Mouse (Mus musculus) MEL (cell line): ENCODE data around the gene Lsm6. TPM values are rescaled to one million over a fixed set of nuclear protein-coding genes. Genes with fewer than 3 reads are reported as not detected.

Experiments used
- DNase-seq: peaks from one replicate; pipeline ENCODE4 v3.0.0; 2011; ENCODE audit warnings: low read depth, low spot score
- H3K27ac ChIP-seq: 2 replicates; pipeline ENCODE4 v1.5.1; 2012; ENCODE audit warnings: low read depth, mild to moderate bottlenecking, control low read depth, low read length, moderate library complexity; ENCODE audit not compliant: control insufficient read depth
- H3K27me3 ChIP-seq, 2 experiments: fragments of 150-350 bp in 1 of 2; sonication (generic) in 1 of 2; 2 replicates each; pipeline ENCODE4 v1.6.1; 2012; ENCODE audit warnings: low read length in 2 of 2, mild to moderate bottlenecking in 2 of 2, improper control_type of control experiment in 1 of 2, moderate library complexity in 1 of 2; ENCODE audit not compliant: insufficient read depth in 2 of 2, control insufficient read depth in 1 of 2
- H3K36me3 ChIP-seq, 2 experiments: 2 replicates each; pipeline ENCODE4 v1.6.1; 2012 to 2014; ENCODE audit warnings: low read length in 2 of 2, improper control_type of control experiment in 1 of 2, inconsistent platforms in 1 of 2, mild to moderate bottlenecking in 1 of 2; ENCODE audit not compliant: insufficient read depth in 2 of 2, control insufficient read depth in 1 of 2
- H3K4me1 ChIP-seq, 2 experiments: fragments of 150-350 bp in 1 of 2; sonication (generic) in 1 of 2; 2 replicates each; pipeline ENCODE4 v1.6.1; 2012; ENCODE audit warnings: low read length in 2 of 2, improper control_type of control experiment in 1 of 2, mild to moderate bottlenecking in 1 of 2; ENCODE audit not compliant: insufficient read depth in 2 of 2, control insufficient read depth in 1 of 2
- H3K4me3 ChIP-seq, 2 experiments: fragments of 150-350 bp in 1 of 2; sonication (generic) in 1 of 2; 2 replicates each; pipeline ENCODE4 v1.5.1; 2012; ENCODE audit warnings: low read depth in 2 of 2, low read length in 2 of 2, mild to moderate bottlenecking in 2 of 2, moderate library complexity in 2 of 2, control low read depth in 1 of 2, improper control_type of control experiment in 1 of 2; ENCODE audit not compliant: control insufficient read depth in 1 of 2, insufficient read depth in 1 of 2
- H3K79me2 ChIP-seq: 2 replicates; pipeline ENCODE4 v1.6.1; 2012; ENCODE audit warnings: mild to moderate bottlenecking, low read length, moderate library complexity; ENCODE audit not compliant: control insufficient read depth, poor library complexity, insufficient read depth
- H3K9ac ChIP-seq: 2 replicates; pipeline ENCODE4 v1.6.1; 2012; ENCODE audit warnings: low read depth, mild to moderate bottlenecking, control low read depth, low read length, moderate library complexity; ENCODE audit not compliant: control insufficient read depth, poor library complexity, severe bottlenecking
- H3K9me3 ChIP-seq: fragments of 150-350 bp; sonication (generic); replicated peaks from 2 replicates; pipeline ENCODE4 v1.6.1; 2012; ENCODE audit warnings: mild to moderate bottlenecking, low read length, improper control_type of control experiment, moderate library complexity; ENCODE audit not compliant: insufficient read depth
- BHLHE40 ChIP-seq: IDR thresholded peaks from 2 replicates; pipeline ENCODE4 v1.6.1; 2012; ENCODE audit warnings: low read depth, mild to moderate bottlenecking, inconsistent platforms, low read length, improper control_type of control experiment, borderline replicate concordance
- CHD1 ChIP-seq: IDR thresholded peaks from 2 replicates; pipeline ENCODE4 v1.6.1; 2012; ENCODE audit warnings: low read depth, mild to moderate bottlenecking, inconsistent platforms, low read length, improper control_type of control experiment
- CTCF ChIP-seq, 3 experiments: IDR thresholded peaks in 2 of 3; conservative IDR thresholded peaks in 1 of 3; 2 replicates each; pipeline ENCODE4 v1.5.1; 2011 to 2012; ENCODE audit warnings: low read length in 3 of 3, low read depth in 2 of 3, mild to moderate bottlenecking in 2 of 3, improper control_type of control experiment in 1 of 3, inconsistent platforms in 1 of 3, mixed read lengths in 1 of 3, moderate library complexity in 1 of 3; ENCODE audit not compliant: control insufficient read depth in 1 of 3, insufficient read depth in 1 of 3, poor library complexity in 1 of 3, severe bottlenecking in 1 of 3
- ELF1 ChIP-seq: IDR thresholded peaks from 2 replicates; pipeline ENCODE4 v1.6.1; 2014; ENCODE audit warnings: low read depth, mild to moderate bottlenecking, inconsistent platforms, low read length, improper control_type of control experiment, moderate library complexity
- EP300 ChIP-seq, 2 experiments: IDR thresholded peaks; 2 replicates each; pipeline ENCODE4 v1.6.1; 2011; ENCODE audit warnings: improper control_type of control experiment in 2 of 2, low read length in 2 of 2, low read depth in 1 of 2, mild to moderate bottlenecking in 1 of 2
- ETS1 ChIP-seq: IDR thresholded peaks from 2 replicates; pipeline ENCODE4 v1.6.1; 2012; ENCODE audit warnings: low read depth, mild to moderate bottlenecking, inconsistent platforms, low read length, improper control_type of control experiment, moderate library complexity
- GABPA ChIP-seq: IDR thresholded peaks from 2 replicates; pipeline ENCODE4 v1.6.1; 2012; ENCODE audit warnings: low read depth, mild to moderate bottlenecking, inconsistent platforms, low read length, improper control_type of control experiment, moderate library complexity
- JUND ChIP-seq: IDR thresholded peaks from 2 replicates; pipeline ENCODE4 v1.6.1; 2011; ENCODE audit warnings: low read depth, mild to moderate bottlenecking, improper control_type of control experiment, low read length
- MAZ ChIP-seq: IDR thresholded peaks from 2 replicates; pipeline ENCODE4 v1.6.1; 2012; ENCODE audit warnings: low read depth, mild to moderate bottlenecking, inconsistent platforms, low read length, improper control_type of control experiment
- NELFE ChIP-seq: IDR thresholded peaks from 2 replicates; pipeline ENCODE4 v1.6.1; 2011; ENCODE audit warnings: low read depth, low read length, improper control_type of control experiment
- NRF1 ChIP-seq: IDR thresholded peaks from 2 replicates; pipeline ENCODE4 v1.6.1; 2014; ENCODE audit warnings: low read depth, mild to moderate bottlenecking, inconsistent platforms, low read length, improper control_type of control experiment, moderate library complexity; ENCODE audit not compliant: poor library complexity, insufficient read depth, severe bottlenecking
- POLR2A ChIP-seq, 2 experiments: IDR thresholded peaks; 2 replicates each; pipeline ENCODE4 v1.6.1; 2011 to 2012; ENCODE audit warnings: low read length in 2 of 2, mild to moderate bottlenecking in 2 of 2, control low read depth in 1 of 2, improper control_type of control experiment in 1 of 2, low read depth in 1 of 2, moderate library complexity in 1 of 2; ENCODE audit not compliant: control insufficient read depth in 1 of 2, insufficient read depth in 1 of 2, poor library complexity in 1 of 2
- RAD21 ChIP-seq: IDR thresholded peaks from 2 replicates; pipeline ENCODE4 v1.6.1; 2011; ENCODE audit warnings: mild to moderate bottlenecking, low read depth, low read length, improper control_type of control experiment
- RCOR1 ChIP-seq: IDR thresholded peaks from 2 replicates; pipeline ENCODE4 v1.6.1; 2012; ENCODE audit warnings: low read depth, mild to moderate bottlenecking, inconsistent platforms, low read length, improper control_type of control experiment
- SIN3A ChIP-seq: IDR thresholded peaks from 2 replicates; pipeline ENCODE4 v1.6.1; 2012; ENCODE audit warnings: low read length, improper control_type of control experiment, inconsistent platforms
- TAL1 ChIP-seq: IDR thresholded peaks from 2 replicates; pipeline ENCODE4 v1.6.1; 2012; ENCODE audit warnings: mild to moderate bottlenecking, inconsistent platforms, low read length, moderate library complexity, mixed read lengths
- TBP ChIP-seq: IDR thresholded peaks from 2 replicates; pipeline ENCODE4 v1.8.0; 2011; ENCODE audit warnings: low read depth, low read length, improper control_type of control experiment
- USF2 ChIP-seq, 2 experiments: IDR thresholded peaks; 2 replicates each; pipeline ENCODE4 v1.6.1; 2011 to 2012; ENCODE audit warnings: improper control_type of control experiment in 2 of 2, low read length in 2 of 2, borderline replicate concordance in 1 of 2, inconsistent platforms in 1 of 2, low read depth in 1 of 2, mild to moderate bottlenecking in 1 of 2; ENCODE audit not compliant: insufficient read depth in 1 of 2
- ZMIZ1 ChIP-seq: IDR thresholded peaks from 2 replicates; pipeline ENCODE4 v1.6.1; 2012; ENCODE audit warnings: low read depth, mild to moderate bottlenecking, inconsistent platforms, low read length, improper control_type of control experiment, moderate library complexity
- ZNF384 ChIP-seq: IDR thresholded peaks from 2 replicates; pipeline ENCODE4 v1.6.1; 2012; ENCODE audit warnings: low read depth, mild to moderate bottlenecking, inconsistent platforms, low read length, improper control_type of control experiment
- polyA plus RNA-seq, 2 experiments: library from polyadenylated mRNA; stranded (reverse) in 1 of 2; unstranded in 1 of 2; fragments of >175 nt in 1 of 2; fragments of >200 nt in 1 of 2; gene quantifications; 2 replicates each; pipeline versions ENCODE4 v1.2.1 to v1.2.4; 2012; ENCODE audit warnings: low replicate concordance in 2 of 2, low read depth in 1 of 2; ENCODE audit not compliant: insufficient read length in 2 of 2, insufficient read depth in 1 of 2, missing spikeins in 1 of 2
- total RNA-seq: library from RNA; depleted of rRNA; stranded (reverse); fragments of 300-350 nt; gene quantifications from 2 replicates; pipeline ENCODE4 v1.2.3, GENCODE M21; 2012

Gene Lsm6
- total and polyA plus RNA-seq, 3 experiments: 109 to 172 TPM; not detected in 1

GRCm38 (mm10) chr8:78764976-78765375 is 56.0 kb downstream of the Lsm6 start:
- no peak for DNase-seq
- TF ChIP-seq RAD21 (no peak), RCOR1 (no peak)
- H3K4me3 ChIP-seq: no peak overlapping the region

GRCm38 (mm10) chr8:78759139-78759538 is 61.8 kb downstream of the Lsm6 start:
- DNase-seq: no peak
- Histone ChIP-seq H3K4me3 (no peak overlapping the region), H3K27me3 (no peaks in the 10 kb centered on the region), H3K79me2 (no peaks in the 10 kb centered on the region), H3K36me3 (no peaks in the 10 kb centered on the region), H3K4me1 (no peaks in the 10 kb centered on the region), H3K9me3 (no peaks in the 10 kb centered on the region), H3K9ac (no peak overlapping the region), H3K27ac (no peak overlapping the region)
- TF ChIP-seq TBP (no peak), EP300 (IDR thresholded peaks at IDR 0.05; ENCODE audit: low read depth in 1 of 2, low read length in 2 of 2) (no peak), JUND (no peak), ZMIZ1 (no peak), SIN3A (no peak), RAD21 (no peak), NRF1 (no peak), ZNF384 (no peak), ELF1 (no peak), CTCF (IDR thresholded peaks at IDR 0.05 in 2 of 3, conservative IDR thresholded peaks at IDR 0.05 in 1 of 3; ENCODE audit: control insufficient read depth in 1 of 3, insufficient read depth in 1 of 3, low read depth in 2 of 3, low read length in 3 of 3, poor library complexity in 1 of 3, severe bottlenecking in 1 of 3) (no peak), MAZ (no peak), POLR2A (IDR thresholded peaks at IDR 0.05; ENCODE audit: control insufficient read depth in 1 of 2, insufficient read depth in 1 of 2, low read depth in 1 of 2, low read length in 2 of 2, poor library complexity in 1 of 2) (no peak), USF2 (IDR thresholded peaks at IDR 0.05; ENCODE audit: borderline replicate concordance in 1 of 2, insufficient read depth in 1 of 2, low read depth in 1 of 2, low read length in 2 of 2) (no peak), CHD1 (no peak), RCOR1 (no peak), NELFE (no peak), GABPA (no peak), TAL1 (no peak), BHLHE40 (no peak), ETS1 (no peak)

More at GRCm38 (mm10) chr8:78764976-78765375, 56.0 kb downstream of the Lsm6 start:
- Histone ChIP-seq H3K27me3 (no peaks in the 10 kb centered on the region; a peak in 1 of 4 replicates), H3K4me1 (no peaks in the 10 kb centered on the region), H3K9ac (no peak overlapping the region), H3K36me3 (no peaks in the 10 kb centered on the region), H3K27ac (no peak overlapping the region), H3K79me2 (no peaks in the 10 kb centered on the region), H3K9me3 (no peaks in the 10 kb centered on the region)
